Mouse (Mus musculus): Measurements from ENCODE around the gene Ptprk.

GRCm38 (mm10) chr10:28542754-28543153 lies 468.1 kb downstream of the Ptprk start:
- TF ChIP-seq CTCF (IDR thresholded peaks at IDR 0.05; ENCODE audit: control insufficient read depth, insufficient read depth, insufficient replicate concordance, low read depth, low read length) = no peak
- no peak for TF ChIP-seq POLR2A (IDR thresholded peaks at IDR 0.05; ENCODE audit: control insufficient read depth, low read depth, low read length)
